Mouse (Mus musculus) stomach, embryonic 14.5 days (tissue): Measurements from ENCODE around the gene Morn5. TPM values are rescaled to one million over a fixed set of nuclear protein-coding genes. Genes with fewer than 3 reads are reported as not detected.

Experiments used
- ATAC-seq: fragments of 200-750 bp; cut with Nextera tagmentation; 2 replicates; pipeline ENCODE4 v1.8.0; 2017; ENCODE audit warnings: low read depth, moderate TSS enrichment; ENCODE audit not compliant: insufficient number of reproducible peaks, insufficient read depth, low FRiP score
- H3K27ac ChIP-seq: fragments of 300-500 bp; sonication (generic); 2 replicates; pipeline ENCODE4 v1.5.1; 2014; ENCODE audit warnings: mild to moderate bottlenecking, low read length, moderate library complexity, mixed read lengths
- H3K27me3 ChIP-seq: fragments of 300-500 bp; sonication (generic); 2 replicates; pipeline ENCODE4 v1.6.1; 2014; ENCODE audit warnings: low read length, control low read depth, mixed read lengths; ENCODE audit not compliant: control insufficient read depth, insufficient read depth
- H3K36me3 ChIP-seq: fragments of 300-500 bp; sonication (generic); 2 replicates; pipeline ENCODE4 v1.6.1; 2014; ENCODE audit warnings: mild to moderate bottlenecking, control low read depth, low read length, moderate library complexity, mixed read lengths; ENCODE audit not compliant: control insufficient read depth, insufficient read depth
- H3K4me1 ChIP-seq: fragments of 300-500 bp; sonication (generic); 2 replicates; pipeline ENCODE4 v1.6.1; 2014; ENCODE audit warnings: low read length, control low read depth, mixed read lengths; ENCODE audit not compliant: control insufficient read depth, insufficient read depth
- H3K4me2 ChIP-seq: fragments of 300-500 bp; sonication (generic); replicated peaks from 2 replicates; pipeline ENCODE4 v1.6.1; 2014; ENCODE audit warnings: low read depth, low read length, control low read depth
- H3K4me3 ChIP-seq: fragments of 300-500 bp; sonication (generic); 2 replicates; pipeline ENCODE4 v1.5.1; 2014; ENCODE audit warnings: low read depth, low read length, control low read depth
- H3K9ac ChIP-seq: fragments of 300-500 bp; sonication (generic); replicated peaks from 2 replicates; pipeline ENCODE4 v1.6.1; 2014; ENCODE audit warnings: low read depth, mild to moderate bottlenecking, control low read depth, low read length, moderate library complexity, mixed read lengths
- H3K9me3 ChIP-seq: fragments of 300-500 bp; sonication (generic); 2 replicates; pipeline ENCODE4 v1.6.1; 2016; ENCODE audit warnings: low read depth, low read length, control low read depth; ENCODE audit not compliant: control insufficient read depth
- WGBS: fragments of 180-500 bp; shearing (Covaris S2); extraction: QIAGEN DNeasy Blood & Tissue Kit; methylation state at CpG from one replicate; pipeline ENCODE4 v1.1.7; 2014; 5-methylcytosine and 5-hydroxymethylcytosine counted together
- polyA plus RNA-seq: library from polyadenylated mRNA; unstranded; fragments of >200 nt; fragmentation: Nextera tagmentation; extraction: Ambion mirVana; gene quantifications from 2 replicates; pipeline ENCODE4 v1.2.1, GENCODE M21; 2014

Morn5 gene
- polyA plus RNA-seq, 1 experiment from 2014 or later, result not detected

DNA sequence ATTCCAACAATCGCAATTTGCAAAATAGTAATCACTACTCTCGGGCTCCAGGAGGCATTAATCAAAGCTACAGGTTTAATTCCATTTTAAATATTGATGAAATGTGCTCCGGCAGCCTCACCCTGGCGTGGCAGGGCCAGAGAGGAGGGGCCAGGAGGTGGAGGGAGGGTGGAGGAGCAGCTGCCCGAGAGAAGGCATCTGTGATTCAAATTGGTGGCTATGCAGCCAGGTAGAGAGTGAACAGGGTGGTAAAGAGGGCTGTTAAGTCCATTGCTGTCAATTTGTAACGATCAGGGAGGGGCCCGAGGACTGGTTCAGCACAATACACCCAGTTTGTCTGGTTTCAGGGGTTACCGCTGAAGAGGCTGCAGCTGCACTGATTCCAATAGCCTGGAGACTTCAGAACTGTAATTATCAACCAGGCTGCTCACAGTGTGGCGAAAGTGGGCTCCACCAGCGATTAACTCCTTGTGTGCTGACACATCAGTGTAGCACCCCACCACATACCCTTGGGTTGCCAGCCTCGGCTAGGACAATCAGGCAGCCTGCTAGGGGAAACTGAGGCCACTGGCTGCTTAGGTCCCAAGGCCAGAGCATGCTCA lies 28.0 kb downstream of the Morn5 start:
- Histone ChIP-seq H3K9ac (no peak overlapping the region), H3K4me3 (no peak overlapping the region), H3K4me1 (peaks cover 10% of the 10 kb centered on the region; the same call in 1 of the 2 replicates), H3K9me3 (no peaks in the 10 kb centered on the region), H3K36me3 (no peaks in the 10 kb centered on the region), H3K27ac (no peak overlapping the region), H3K4me2 (no peak overlapping the region), H3K27me3 (no peaks in the 10 kb centered on the region)
- 13% methylated on average over 11 of the region's 11 CpGs for WGBS
- ATAC-seq, result no peak; the same call in 1 of the 2 replicates

DNA sequence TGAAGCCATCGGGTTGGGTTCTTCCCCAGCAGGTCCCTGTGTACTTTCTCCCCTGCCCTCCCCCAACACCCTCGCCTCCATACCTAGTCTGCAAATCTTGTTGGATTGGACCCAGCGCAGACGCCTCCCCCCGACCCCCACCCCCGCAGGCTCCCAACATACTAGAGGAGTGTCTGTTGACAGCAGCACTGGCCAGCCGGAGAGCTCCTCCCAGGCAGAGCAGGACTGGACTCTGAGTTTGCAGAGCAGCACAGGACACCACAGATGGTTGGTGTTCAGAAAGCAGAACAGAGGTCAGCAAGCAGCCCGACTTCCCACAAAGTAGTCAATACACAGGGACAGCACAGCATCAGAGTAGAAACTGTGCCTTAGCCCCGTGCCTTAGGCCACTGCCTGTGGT lies 32.2 kb downstream of the Morn5 start:
- Histone ChIP-seq H3K9me3 (no peaks in the 10 kb centered on the region), H3K36me3 (no peaks in the 10 kb centered on the region), H3K9ac (no peak overlapping the region), H3K27ac (no peak overlapping the region), H3K4me1 (peaks cover 10% of the 10 kb centered on the region; the same call in 1 of the 2 replicates), H3K4me2 (no peak overlapping the region), H3K4me3 (no peak overlapping the region), H3K27me3 (no peaks in the 10 kb centered on the region)
- WGBS, result 8% methylated on average over 9 of the region's 9 CpGs
- 0 out of 2 replicates have a peak, but pooled peaks have one; percentile 56 for ATAC-seq

DNA sequence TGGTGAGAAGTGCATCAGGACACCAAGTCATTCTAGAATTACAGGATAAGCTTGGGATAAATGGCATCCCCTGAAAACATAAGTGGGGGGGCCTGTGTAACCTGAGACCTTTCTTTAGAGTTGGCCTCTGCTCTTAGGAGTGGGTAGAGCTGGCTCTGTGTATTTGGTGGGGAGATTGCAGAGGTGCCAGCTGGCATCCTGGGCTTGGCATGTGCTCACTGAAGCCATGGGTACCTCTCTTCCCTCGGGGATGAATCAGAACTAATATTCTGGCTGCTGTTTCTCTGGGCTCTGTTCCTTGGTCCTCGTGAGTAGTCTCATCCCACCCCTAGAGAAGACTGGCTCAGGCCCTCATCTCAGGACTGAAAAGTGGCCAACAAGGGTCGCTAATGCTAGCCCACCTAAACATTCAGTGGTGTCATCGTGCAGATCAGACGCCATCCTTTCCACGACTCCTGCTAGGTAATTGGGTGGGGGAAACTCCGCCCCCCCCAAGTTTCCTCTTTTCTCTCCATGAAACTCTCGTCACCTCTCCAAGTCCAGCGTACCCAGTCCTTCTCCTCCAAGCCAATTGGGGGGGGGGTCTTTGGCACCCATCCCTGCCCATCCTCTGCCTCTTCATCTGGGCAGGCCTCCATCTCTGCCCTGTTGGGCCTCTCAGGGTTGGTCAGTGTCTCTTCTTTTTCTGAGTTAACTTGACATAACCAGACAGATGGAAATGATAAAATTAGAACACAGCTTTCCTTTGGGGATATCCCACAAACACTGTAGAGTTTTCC lies 33.7 kb downstream of the Morn5 start:
- no peak overlapping the region for H3K4me2 ChIP-seq
- WGBS, result 85% methylated on average over 9 of the region's 9 CpGs
- H3K9ac ChIP-seq, result no peak overlapping the region
- H3K27me3 ChIP-seq, result peaks cover 8% of the 10 kb centered on the region
- H3K27ac ChIP-seq, result no peak overlapping the region
- no peak overlapping the region for H3K4me3 ChIP-seq
- no peaks in the 10 kb centered on the region for H3K36me3 ChIP-seq
- ATAC-seq, result no peak
- H3K4me1 ChIP-seq, result peaks cover 7% of the 10 kb centered on the region; the same call in 1 of the 2 replicates
- H3K9me3 ChIP-seq, result no peaks in the 10 kb centered on the region

DNA sequence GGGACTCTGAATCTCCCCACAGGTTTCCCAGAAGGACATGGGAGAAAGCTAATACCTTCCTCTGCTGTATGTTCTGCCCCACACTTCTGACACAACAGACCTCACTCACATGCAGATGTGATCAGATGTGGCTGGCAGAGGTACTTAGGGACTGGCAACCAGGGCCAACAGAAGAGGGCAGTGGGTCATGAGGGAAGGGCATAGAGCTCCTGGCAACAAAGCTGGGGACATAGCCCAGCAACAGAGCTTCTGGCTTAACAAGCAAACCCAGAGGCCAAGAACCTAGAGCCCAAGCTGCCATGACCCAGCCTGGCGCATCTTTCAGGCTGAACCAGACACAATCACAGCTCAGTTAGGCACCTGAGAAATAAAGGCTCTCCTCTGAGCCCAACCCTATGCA lies 35.8 kb downstream of the Morn5 start:
- no peak overlapping the region for H3K27ac ChIP-seq
- WGBS, result 92% methylated on average over 1 of the region's 1 CpGs
- H3K9me3 ChIP-seq, result no peaks in the 10 kb centered on the region
- H3K36me3 ChIP-seq, result no peaks in the 10 kb centered on the region
- H3K4me3 ChIP-seq, result no peak overlapping the region
- ATAC-seq, result no peak
- peaks cover 18% of the 10 kb centered on the region for H3K27me3 ChIP-seq
- H3K4me2 ChIP-seq, result no peak overlapping the region
- peaks cover 7% of the 10 kb centered on the region; the same call in 1 of the 2 replicates for H3K4me1 ChIP-seq
- no peak overlapping the region for H3K9ac ChIP-seq

DNA sequence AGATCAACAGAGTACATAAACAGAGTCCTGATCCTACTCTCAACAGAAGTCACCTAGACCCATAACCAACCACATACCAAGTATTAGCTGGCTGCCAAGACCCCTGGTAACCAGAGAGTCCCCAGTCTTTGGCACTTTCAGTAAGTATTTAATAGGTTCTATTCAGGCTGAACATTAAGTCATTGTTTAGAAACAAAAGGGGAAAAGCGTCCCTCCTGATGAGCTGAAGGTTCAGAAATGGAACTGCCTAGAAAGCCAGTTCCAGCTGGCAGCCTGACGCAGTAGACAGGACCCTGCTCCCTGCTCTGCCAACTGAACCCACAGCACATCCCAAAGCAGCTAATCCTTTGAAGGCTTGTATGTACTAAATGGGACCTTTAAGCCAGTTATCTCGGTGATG lies 39.9 kb downstream of the Morn5 start:
- Histone ChIP-seq H3K4me1 (no peaks in the 10 kb centered on the region), H3K36me3 (no peaks in the 10 kb centered on the region), H3K9ac (no peak overlapping the region), H3K27ac (no peak overlapping the region), H3K27me3 (peaks cover 47% of the 10 kb centered on the region), H3K4me2 (no peak overlapping the region), H3K9me3 (no peaks in the 10 kb centered on the region), H3K4me3 (no peak overlapping the region)
- ATAC-seq, result no peak
- 51% methylated on average over 3 of the region's 3 CpGs for WGBS

DNA sequence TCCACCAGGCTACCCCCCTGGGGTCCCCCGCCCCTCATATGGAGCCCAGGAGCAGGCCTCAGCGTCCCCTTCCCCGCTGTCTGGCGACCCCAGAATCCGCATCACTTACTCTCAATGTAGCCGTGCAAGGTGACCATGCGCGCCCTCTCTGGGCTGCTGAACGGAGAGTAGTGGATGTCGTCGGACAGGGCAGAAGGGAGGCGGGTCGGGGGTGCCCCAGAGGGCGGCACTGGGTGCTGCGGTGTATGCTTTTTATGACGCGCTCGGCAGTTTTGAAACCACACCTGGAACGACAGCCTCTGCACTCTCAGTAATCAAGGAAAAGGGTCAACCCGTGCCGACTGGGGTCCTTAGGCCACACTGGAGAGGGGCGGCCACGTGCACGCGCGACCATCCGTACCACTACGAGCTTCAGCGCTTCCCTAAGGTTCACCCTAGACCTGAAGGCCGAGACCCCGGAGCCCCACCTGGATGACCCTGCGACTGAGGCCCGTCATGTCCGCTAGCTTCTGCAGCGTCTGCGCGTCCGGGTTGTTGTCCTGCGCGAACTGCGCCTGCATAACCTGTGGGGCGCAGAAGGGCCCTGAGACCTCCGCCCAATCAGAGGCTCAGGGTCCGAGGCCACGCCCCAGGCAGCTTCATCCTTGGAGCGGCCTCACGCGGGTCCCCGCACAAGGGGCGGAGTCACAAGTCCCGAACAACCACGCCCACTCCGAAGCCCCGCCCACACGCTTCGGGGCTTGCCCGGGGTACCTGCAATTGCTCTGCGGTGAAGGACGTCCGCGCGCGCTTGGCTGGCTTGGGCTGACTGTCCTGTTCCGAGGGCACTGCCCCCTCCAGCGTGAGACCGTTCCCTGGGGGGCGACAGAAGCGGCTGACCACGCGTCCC lies 41.8 kb downstream of the Morn5 start:
- Histone ChIP-seq H3K36me3 (no peaks in the 10 kb centered on the region), H3K4me2 (peak overlapping the region; percentile 76), H3K27ac (no peak overlapping the region), H3K4me3 (peak overlapping the region; percentile 38), H3K27me3 (peaks cover 66% of the 10 kb centered on the region), H3K9ac (no peak overlapping the region), H3K9me3 (no peaks in the 10 kb centered on the region), H3K4me1 (no peaks in the 10 kb centered on the region)
- WGBS, result 2% methylated on average over 70 of the region's 70 CpGs
- peak; percentile 84 for ATAC-seq

DNA sequence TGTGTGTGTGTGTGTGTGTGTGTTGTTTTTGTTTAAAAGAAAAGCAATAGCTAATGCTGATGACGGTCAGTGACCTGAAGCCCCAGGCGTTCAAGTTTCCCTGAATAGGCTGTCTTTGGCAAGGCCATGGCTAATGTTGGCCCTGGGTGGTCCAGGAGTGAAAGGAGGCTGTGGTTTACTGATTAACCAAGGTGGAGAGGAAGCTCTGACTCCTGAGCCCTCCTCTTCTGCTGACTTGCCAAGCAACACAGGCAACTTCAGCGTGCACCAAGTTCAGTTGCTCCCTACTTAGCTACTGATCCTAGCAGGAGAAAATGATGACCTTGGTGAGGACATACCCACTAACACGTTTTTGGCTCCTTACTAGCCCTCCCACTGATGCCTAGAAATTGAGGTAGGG lies 43.5 kb downstream of the Morn5 start:
- Histone ChIP-seq H3K4me2 (no peak overlapping the region), H3K27ac (no peak overlapping the region), H3K9ac (no peak overlapping the region), H3K27me3 (peaks cover 67% of the 10 kb centered on the region), H3K4me3 (no peak overlapping the region), H3K9me3 (no peaks in the 10 kb centered on the region), H3K36me3 (no peaks in the 10 kb centered on the region), H3K4me1 (no peaks in the 10 kb centered on the region)
- 13% methylated on average over 4 of the region's 4 CpGs for WGBS
- ATAC-seq, result no peak

DNA sequence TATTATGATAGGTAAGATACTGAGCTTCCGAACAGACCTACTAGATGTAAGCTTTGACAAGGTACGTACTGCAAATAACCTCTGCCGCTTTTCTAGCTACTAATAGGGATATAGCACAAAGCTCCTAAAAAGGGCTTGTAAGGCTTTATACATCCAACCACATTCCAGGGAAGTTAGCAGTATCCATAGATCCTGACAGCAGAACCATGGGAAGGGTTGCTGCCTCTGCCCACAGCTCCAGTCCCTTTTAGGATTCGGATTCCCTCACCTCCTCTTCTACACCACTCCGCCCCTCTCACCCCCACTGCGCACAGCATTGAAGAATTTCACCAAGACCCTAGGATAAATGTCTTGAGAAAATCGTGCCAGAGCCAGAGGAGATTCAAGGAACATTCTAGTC lies 44.0 kb downstream of the Morn5 start:
- H3K9me3 ChIP-seq, result no peaks in the 10 kb centered on the region
- no peak overlapping the region for H3K9ac ChIP-seq
- H3K36me3 ChIP-seq, result no peaks in the 10 kb centered on the region
- no peaks in the 10 kb centered on the region for H3K4me1 ChIP-seq
- H3K4me2 ChIP-seq, result no peak overlapping the region
- H3K27me3 ChIP-seq, result peaks cover 71% of the 10 kb centered on the region
- no peak for ATAC-seq
- H3K4me3 ChIP-seq, result no peak overlapping the region
- H3K27ac ChIP-seq, result no peak overlapping the region
- WGBS, result 24% methylated on average over 7 of the region's 7 CpGs
